8 mouse cellular contexts compared by ENCODE assay signal in the genomic region with DNA sequence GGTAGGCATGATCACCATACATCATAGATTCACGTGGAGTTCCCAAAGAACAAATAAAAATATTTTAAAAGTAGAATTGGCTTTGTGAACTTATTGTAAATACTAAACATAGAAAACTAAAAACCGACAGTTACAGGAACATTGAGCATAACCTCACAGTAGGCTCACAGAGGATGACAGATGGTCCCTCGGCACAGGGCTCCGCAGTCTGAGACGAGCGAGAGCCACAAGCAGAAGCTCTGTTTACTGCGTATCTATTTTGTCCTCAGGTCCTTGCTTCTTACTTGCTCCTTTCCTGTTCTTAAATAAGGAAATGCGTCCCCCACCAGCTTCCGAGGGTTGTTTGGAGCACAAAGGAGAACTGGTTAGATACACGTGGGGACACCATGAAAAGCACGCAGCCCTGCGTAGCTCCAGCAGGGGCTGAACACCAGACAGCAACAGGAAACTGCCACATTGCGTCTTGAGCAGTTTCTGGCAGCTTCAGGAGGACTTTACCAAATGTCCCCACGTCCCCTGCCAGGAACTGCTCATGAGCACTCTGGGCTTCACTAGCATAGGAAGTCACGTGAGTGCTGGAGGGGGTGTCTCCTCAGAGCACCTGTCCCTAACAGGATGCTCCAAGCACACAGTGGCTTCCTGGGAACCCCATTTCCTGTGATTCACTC.
DNase-seq lines count a peak whose midpoint lies in the region; ATAC-seq and TF ChIP-seq lines count a peak whose summit lies in the region.
"Had no signal": no experiment of that assay in that cellular context is flagged by ENCODE, and none has a peak within 500 bp of the region (broad histone marks: within the 10 kb centered on the region; RNA-seq: fewer than 3 reads in every experiment).

No protein-coding gene starts in this region.

- no peak for TF ChIP-seq CTCF in C2C12 (IDR thresholded peaks at IDR 0.05; ENCODE audit: control insufficient read depth, insufficient read depth, insufficient read length)
- TF ChIP-seq CTCF in thymus, adult 2 months (IDR thresholded peaks at IDR 0.05; ENCODE audit: borderline replicate concordance, control insufficient read depth, extremely low read depth, insufficient read depth, low read length, poor library complexity) = peak; percentile 23; the same call in 1 of the 2 replicates

- no peaks in the 10 kb centered on the region for H3K27me3 ChIP-seq in C2C12 (ENCODE audit: control insufficient read depth, insufficient read depth, insufficient read length)
- H3K27me3 ChIP-seq in forebrain, embryonic 16.5 days (replicated peaks; ENCODE audit: control insufficient read depth, insufficient read depth, low read length) = no peaks in the 10 kb centered on the region
- no peaks in the 10 kb centered on the region for H3K27me3 ChIP-seq in lung, embryonic 15.5 days
- no peaks in the 10 kb centered on the region for H3K27me3 ChIP-seq in thymus, adult 2 months (ENCODE audit: control insufficient read depth, insufficient read depth, low read length)
- H3K27me3 ChIP-seq: limb, embryonic 12.5 days had no signal

- peak; percentile 6 for DNase-seq in A20 (ENCODE audit: low read depth, low spot score)
- peak; percentile 55 for DNase-seq in kidney, postnatal 10 days
- peak; percentile 52 for DNase-seq in thymus, adult 2 months
- no peak for DNase-seq in ovary, postnatal 10 days (ENCODE audit: low spot score)

- peak; percentile 86 for ATAC-seq in forebrain, embryonic 16.5 days
- ATAC-seq in lung, embryonic 15.5 days (ENCODE audit: borderline replicate concordance, extremely low read depth, low FRiP score, low TSS enrichment) = peak; percentile 59; the same call in 1 of the 2 replicates

- no peaks in the 10 kb centered on the region for H3K79me3 ChIP-seq in C2C12 (ENCODE audit: low read depth)

- H3K9ac ChIP-seq in forebrain, embryonic 16.5 days (replicated peaks; ENCODE audit: low read depth, low read length) = no peak overlapping the region
- no peak overlapping the region for H3K9ac ChIP-seq in lung, embryonic 15.5 days
- H3K9ac ChIP-seq: limb, embryonic 12.5 days had no signal

- no peak overlapping the region for H3K4me2 ChIP-seq in forebrain, embryonic 16.5 days (ENCODE audit: low read length)
- no peak overlapping the region for H3K4me2 ChIP-seq in lung, embryonic 15.5 days
- H3K4me2 ChIP-seq: limb, embryonic 12.5 days had no signal

- TF ChIP-seq POLR2A in thymus, adult 2 months (IDR thresholded peaks at IDR 0.05; ENCODE audit: control insufficient read depth, extremely low read depth, insufficient read depth, low read length, poor library complexity) = no peak

- H3K27ac ChIP-seq in forebrain, embryonic 16.5 days (ENCODE audit: low read length) = peak overlapping the region; percentile 72
- H3K27ac ChIP-seq in lung, embryonic 15.5 days = peak overlapping the region; percentile 60
- H3K27ac ChIP-seq in thymus, adult 2 months (ENCODE audit: control insufficient read depth, insufficient read depth, low read length) = peak overlapping the region; percentile 33; the same call in 1 of the 2 replicates
- H3K27ac ChIP-seq: limb, embryonic 12.5 days had no signal

- no peak overlapping the region for H3ac ChIP-seq in C2C12 (ENCODE audit: control insufficient read depth, insufficient read length, low read depth)

- 63% methylated on average over 15 of the region's 15 CpGs for WGBS in forebrain, embryonic 16.5 days
- 62% methylated on average over 15 of the region's 15 CpGs for WGBS in lung, embryonic 15.5 days
- 11% methylated on average over 15 of the region's 15 CpGs for WGBS in thymus, adult 2 months

- H3K4me1 ChIP-seq in forebrain, embryonic 16.5 days (replicated peaks; ENCODE audit: control insufficient read depth, insufficient read depth, low read length) = peaks cover 4% of the 10 kb centered on the region; the same call in 1 of the 2 replicates
- peaks cover 7% of the 10 kb centered on the region; the same call in 1 of the 2 replicates for H3K4me1 ChIP-seq in lung, embryonic 15.5 days
- H3K4me1 ChIP-seq in thymus, adult 2 months (replicated peaks; ENCODE audit: control insufficient read depth, insufficient read depth, low read length) = peaks cover 10% of the 10 kb centered on the region

- no peak overlapping the region for H3K4me3 ChIP-seq in C2C12 (ENCODE audit: insufficient read depth, poor library complexity, severe bottlenecking)
- no peak overlapping the region for H3K4me3 ChIP-seq in forebrain, embryonic 16.5 days (replicated peaks; ENCODE audit: low read length)
- H3K4me3 ChIP-seq in lung, embryonic 15.5 days = no peak overlapping the region
- no peak overlapping the region for H3K4me3 ChIP-seq in thymus, adult 2 months (ENCODE audit: control insufficient read depth, insufficient read depth, low read length)
- H3K4me3 ChIP-seq: limb, embryonic 12.5 days had no signal

- no peaks in the 10 kb centered on the region for H3K9me3 ChIP-seq in forebrain, embryonic 16.5 days (ENCODE audit: control insufficient read depth, low read length)
- no peaks in the 10 kb centered on the region for H3K9me3 ChIP-seq in lung, embryonic 15.5 days
- H3K9me3 ChIP-seq: limb, embryonic 12.5 days had no signal

- H3K36me3 ChIP-seq in C2C12 (ENCODE audit: control insufficient read depth, insufficient read depth) = no peaks in the 10 kb centered on the region
- H3K36me3 ChIP-seq in forebrain, embryonic 16.5 days (ENCODE audit: control insufficient read depth, insufficient read depth) = no peaks in the 10 kb centered on the region
- no peaks in the 10 kb centered on the region for H3K36me3 ChIP-seq in lung, embryonic 15.5 days
- H3K36me3 ChIP-seq in thymus, adult 2 months (ENCODE audit: control insufficient read depth, insufficient read depth, low read length) = no peaks in the 10 kb centered on the region
- H3K36me3 ChIP-seq: limb, embryonic 12.5 days had no signal

- H3K79me2 ChIP-seq in C2C12 (ENCODE audit: control insufficient read depth, insufficient read depth) = peaks cover 5% of the 10 kb centered on the region

TF ChIP-seq in C2C12, 6 proteins besides CTCF, POLR2A, EP300 and RAD21:
- TF ChIP-seq FOSL1 (IDR thresholded peaks at IDR 0.05; ENCODE audit: insufficient read depth, low read length, poor library complexity, severe bottlenecking) = no peak
- TF ChIP-seq MYOG (IDR thresholded peaks at IDR 0.05; ENCODE audit: control insufficient read depth, extremely low read depth, insufficient read length) = no peak
- no peak for TF ChIP-seq CEBPB (IDR thresholded peaks at IDR 0.05; ENCODE audit: low read depth)
- TF ChIP-seq MAX (IDR thresholded peaks at IDR 0.05) = no peak
- peak; percentile 22 for TF ChIP-seq MYOD1 (IDR thresholded peaks at IDR 0.05; ENCODE audit: control insufficient read depth, insufficient read length, low read depth)
- no peak for TF ChIP-seq USF1 (IDR thresholded peaks at IDR 0.05; ENCODE audit: low read depth)
